Mouse (Mus musculus): Measurements from ENCODE around the gene Hpgds.

- TF ChIP-seq CTCF (IDR thresholded peaks at IDR 0.05; ENCODE audit: borderline replicate concordance, extremely low read depth, insufficient read depth, insufficient read length) (no peak), POLR2A (IDR thresholded peaks at IDR 0.05; ENCODE audit: borderline replicate concordance, extremely low read depth, insufficient read depth, insufficient read length, poor library complexity, severe bottlenecking) (no peak)
These were observed 8.9 kb upstream of the Hpgds start for GRCm38 (mm10) chr6:65153570-65153969.

Data from brain, embryonic 14.5 days (tissue).